Mouse (Mus musculus): ENCODE data around the gene Dnah7a. TPM values are rescaled to one million over a fixed set of nuclear protein-coding genes. Genes with fewer than 3 reads are reported as not detected.
"Not testable (repeated sequence)": the region's sequence is repeated elsewhere in the genome, so short reads cannot be mapped to it uniquely, and the experiment has no call there.

Dnah7a gene
- total RNA-seq (2014; rRNA removed) (not detected in 2 replicates), polyA plus RNA-seq (2012; rRNA removed) (not detected in 2 replicates)

DNA sequence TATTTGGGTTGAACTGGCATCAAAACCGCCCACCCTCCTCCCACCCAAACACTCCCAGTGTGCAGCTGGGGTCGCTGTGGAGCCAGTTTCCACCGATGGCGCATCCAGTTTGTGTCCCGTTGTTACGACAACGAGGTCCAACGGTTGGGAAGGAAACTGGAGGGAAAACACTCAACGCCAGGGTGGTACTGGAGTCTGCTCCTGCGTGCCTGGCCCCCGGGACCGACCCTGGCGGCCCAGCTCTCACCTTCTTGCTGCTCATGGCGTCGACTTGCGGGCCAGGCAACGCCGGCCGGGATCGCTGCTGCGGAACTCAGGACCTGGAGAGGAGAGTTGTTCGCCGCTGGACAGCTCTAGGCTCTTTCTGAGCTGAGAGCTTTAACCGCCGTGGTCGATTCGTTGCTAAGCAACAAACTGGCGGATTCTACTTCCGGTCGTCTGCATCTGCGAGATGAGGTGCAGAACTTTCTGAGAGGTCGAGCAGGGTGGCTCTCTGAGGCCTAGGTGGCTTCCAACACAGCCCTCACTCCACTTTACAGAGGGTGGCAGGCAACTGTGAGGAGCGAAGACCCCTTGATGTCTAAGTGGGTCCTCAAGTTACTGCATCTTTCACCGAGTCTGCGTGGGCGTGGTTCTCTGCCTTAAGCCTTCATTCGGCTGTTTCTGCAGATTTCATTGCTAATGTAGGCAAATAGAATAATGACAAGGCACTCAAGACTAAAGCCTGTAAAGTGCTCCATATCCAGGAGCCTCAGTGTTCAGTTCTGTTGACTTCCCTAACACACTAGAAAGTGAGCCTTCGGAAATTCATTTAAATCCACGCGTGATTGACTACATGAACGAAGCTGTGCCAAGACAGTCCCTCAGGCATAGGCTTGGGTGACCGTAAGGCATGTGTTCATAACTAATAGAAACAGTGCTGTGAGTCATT, at the start of gene Dnah7a:
Gene Dnah7a, minus strand, starts transcription at position 354 of the 931 bp plus-strand sequence.
- DNase-seq (ENCODE audit: extremely low read depth, low read depth, low spot score) = no peak
- Histone ChIP-seq H3K36me3 (ENCODE audit: control insufficient read depth, insufficient read depth, low read length) (no peaks in the 10 kb centered on the region), H3K9ac (ENCODE audit: low read depth, low read length) (no peak within 1 kb of the TSS), H3K4me3 (ENCODE audit: insufficient read depth, low read depth, low read length) (no peak within 1 kb of the TSS; the same call in 1 of the 2 replicates), H3K79me2 (ENCODE audit: control insufficient read depth, insufficient read depth, low read length) (no peaks in the 10 kb centered on the region), H3K27me3 (ENCODE audit: control insufficient read depth, insufficient read depth, low read length) (0 out of 2 replicates have a peak, but pooled peaks cover 3% of the 10 kb centered on the region), H3K4me1 (ENCODE audit: control insufficient read depth, insufficient read depth, low read length) (no peaks in the 10 kb centered on the region), H3K27ac (replicated peaks; ENCODE audit: insufficient read depth, low read depth, low read length) (no peak within 1 kb of the TSS)
- TF ChIP-seq POLR2A (IDR thresholded peaks at IDR 0.05; ENCODE audit: extremely low read depth, insufficient read depth, low read length) = no peak
- no peak for TF ChIP-seq CTCF (IDR thresholded peaks at IDR 0.05; ENCODE audit: low read depth, low read length)
- 21% methylated on average over 42 of the region's 42 CpGs for WGBS

- H3K27ac ChIP-seq (replicated peaks; ENCODE audit: insufficient read depth, low read depth, low read length); H3K4me3 ChIP-seq (ENCODE audit: insufficient read depth, low read depth, low read length); H3K36me3 ChIP-seq (ENCODE audit: control insufficient read depth, insufficient read depth, low read length); H3K4me1 ChIP-seq (ENCODE audit: control insufficient read depth, insufficient read depth, low read length); DNase-seq (ENCODE audit: extremely low read depth, low read depth, low spot score); H3K79me2 ChIP-seq (ENCODE audit: control insufficient read depth, insufficient read depth, low read length); H3K27me3 ChIP-seq (ENCODE audit: control insufficient read depth, insufficient read depth, low read length); H3K9ac ChIP-seq (ENCODE audit: low read depth, low read length): not testable (repeated sequence)
- 93% methylated on average over 2 of the region's 2 CpGs for WGBS
These were observed 46.9 kb upstream of the Dnah7a start for GRCm38 (mm10) chr1:53753501-53753900.

- no peaks in the 10 kb centered on the region for H3K79me2 ChIP-seq (ENCODE audit: control insufficient read depth, insufficient read depth, low read length)
- H3K9ac ChIP-seq (ENCODE audit: low read depth, low read length) = no peak overlapping the region
- H3K36me3 ChIP-seq (ENCODE audit: control insufficient read depth, insufficient read depth, low read length) = no peaks in the 10 kb centered on the region
- no peak overlapping the region for H3K27ac ChIP-seq (replicated peaks; ENCODE audit: insufficient read depth, low read depth, low read length)
- WGBS = 93% methylated on average over 1 of the region's 1 CpGs
- no peak for DNase-seq (ENCODE audit: extremely low read depth, low read depth, low spot score)
- H3K4me1 ChIP-seq (ENCODE audit: control insufficient read depth, insufficient read depth, low read length) = no peaks in the 10 kb centered on the region
- H3K27me3 ChIP-seq (ENCODE audit: control insufficient read depth, insufficient read depth, low read length) = no peaks in the 10 kb centered on the region
- no peak overlapping the region for H3K4me3 ChIP-seq (ENCODE audit: insufficient read depth, low read depth, low read length)
- TF ChIP-seq CTCF (IDR thresholded peaks at IDR 0.05; ENCODE audit: low read depth, low read length) = no peak
- TF ChIP-seq POLR2A (IDR thresholded peaks at IDR 0.05; ENCODE audit: extremely low read depth, insufficient read depth, low read length) = no peak
These were observed 44.6 kb upstream of the Dnah7a start for GRCm38 (mm10) chr1:53751144-53751543.

DNA sequence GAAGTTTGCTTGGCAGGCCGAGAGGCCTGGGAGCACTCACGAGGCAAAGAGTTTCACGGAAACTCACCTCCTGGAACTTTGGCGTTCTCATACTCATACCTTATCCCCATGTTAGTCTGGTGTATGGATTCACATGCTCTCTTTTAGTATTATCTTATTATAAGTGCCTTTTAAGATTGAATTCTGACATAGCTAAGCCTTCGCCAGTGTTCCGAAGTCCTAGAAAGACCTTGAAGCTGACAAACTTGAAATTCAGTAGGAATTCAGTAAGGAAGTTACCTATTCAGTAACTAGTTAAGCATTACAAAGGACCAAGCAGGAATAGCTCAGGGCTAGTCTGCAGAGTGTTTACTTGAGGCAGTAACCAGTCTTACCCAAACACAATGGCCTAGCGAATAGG, 44.1 kb upstream of the Dnah7a start:
- not testable (repeated sequence) for H3K36me3 ChIP-seq (ENCODE audit: control insufficient read depth, insufficient read depth, low read length); H3K79me2 ChIP-seq (ENCODE audit: control insufficient read depth, insufficient read depth, low read length); H3K27ac ChIP-seq (replicated peaks; ENCODE audit: insufficient read depth, low read depth, low read length); H3K4me1 ChIP-seq (ENCODE audit: control insufficient read depth, insufficient read depth, low read length); H3K4me3 ChIP-seq (ENCODE audit: insufficient read depth, low read depth, low read length); H3K9ac ChIP-seq (ENCODE audit: low read depth, low read length); H3K27me3 ChIP-seq (ENCODE audit: control insufficient read depth, insufficient read depth, low read length); DNase-seq (ENCODE audit: extremely low read depth, low read depth, low spot score)
- 90% methylated on average over 7 of the region's 7 CpGs for WGBS

DNA sequence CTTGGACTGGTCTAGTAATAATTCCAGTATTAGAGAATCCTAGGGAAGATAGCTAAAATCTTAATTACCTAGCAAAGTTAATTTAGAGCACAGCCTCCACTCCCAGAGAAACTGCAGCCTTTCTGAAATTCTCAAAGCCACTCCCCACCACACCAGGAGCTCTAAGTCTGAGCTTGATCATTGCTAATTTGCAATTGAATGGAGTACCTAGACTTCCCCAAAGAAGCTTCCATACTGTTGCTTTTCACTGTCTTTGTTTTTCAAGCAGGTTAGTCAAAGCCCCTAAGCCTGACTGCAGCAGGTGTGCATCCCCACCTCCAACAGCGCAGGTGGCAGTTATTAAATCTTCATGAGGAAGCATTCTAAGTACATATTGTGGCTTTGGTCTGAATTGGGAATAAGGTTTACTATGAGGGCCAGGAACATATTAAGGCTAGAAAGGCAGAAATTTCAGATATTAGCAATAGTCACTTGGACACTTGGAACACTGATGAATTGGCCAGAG, 43.3 kb upstream of the Dnah7a start:
- not testable (repeated sequence) for H3K36me3 ChIP-seq (ENCODE audit: control insufficient read depth, insufficient read depth, low read length); DNase-seq (ENCODE audit: extremely low read depth, low read depth, low spot score); H3K9ac ChIP-seq (ENCODE audit: low read depth, low read length); H3K79me2 ChIP-seq (ENCODE audit: control insufficient read depth, insufficient read depth, low read length); H3K27ac ChIP-seq (replicated peaks; ENCODE audit: insufficient read depth, low read depth, low read length); H3K4me3 ChIP-seq (ENCODE audit: insufficient read depth, low read depth, low read length); H3K27me3 ChIP-seq (ENCODE audit: control insufficient read depth, insufficient read depth, low read length); H3K4me1 ChIP-seq (ENCODE audit: control insufficient read depth, insufficient read depth, low read length)
- 98% methylated on average over 1 of the region's 1 CpGs for WGBS

- Histone ChIP-seq H3K9ac (ENCODE audit: low read depth, low read length) (no peak overlapping the region), H3K27ac (replicated peaks; ENCODE audit: insufficient read depth, low read depth, low read length) (no peak overlapping the region), H3K79me2 (ENCODE audit: control insufficient read depth, insufficient read depth, low read length) (no peaks in the 10 kb centered on the region), H3K4me1 (ENCODE audit: control insufficient read depth, insufficient read depth, low read length) (no peaks in the 10 kb centered on the region), H3K4me3 (ENCODE audit: insufficient read depth, low read depth, low read length) (no peak overlapping the region), H3K27me3 (ENCODE audit: control insufficient read depth, insufficient read depth, low read length) (no peaks in the 10 kb centered on the region), H3K36me3 (ENCODE audit: control insufficient read depth, insufficient read depth, low read length) (no peaks in the 10 kb centered on the region)
- no peak for DNase-seq (ENCODE audit: extremely low read depth, low read depth, low spot score)
- TF ChIP-seq CTCF (IDR thresholded peaks at IDR 0.05; ENCODE audit: low read depth, low read length) = no peak
- no peak for TF ChIP-seq POLR2A (IDR thresholded peaks at IDR 0.05; ENCODE audit: extremely low read depth, insufficient read depth, low read length)
- 50% methylated on average over 10 of the region's 11 CpGs for WGBS
These were observed 42.0 kb upstream of the Dnah7a start for GRCm38 (mm10) chr1:53748571-53748970.
